Mouse (Mus musculus): ENCODE results near the gene Mrgpra4.

Mrgpra4 gene

GRCm38 (mm10) chr7:47981995-47982394 is at the start of gene Mrgpra4:
TSS of gene Mrgpra4 (minus strand) at chr7:47982095.
- in situ Hi-C loops (cut with MboI; ENCODE audit: low sequenced_read_pairs) = no loop called here

- in situ Hi-C loops (cut with MboI; ENCODE audit: low sequenced_read_pairs) = no loop called here
Observed at GRCm38 (mm10) chr7:48027497-48027896, 45.6 kb upstream of the Mrgpra4 start, which contains the start of gene Mrgprx1. TSS of gene Mrgprx1 (minus strand) at chr7:48027597.

GRCm38 (mm10) chr7:48017874-48018273 is 36.0 kb upstream of the Mrgpra4 start:
- in situ Hi-C loops (cut with MboI; ENCODE audit: low sequenced_read_pairs) = no loop called here

GRCm38 (mm10) chr7:47995689-47996088 is 13.8 kb upstream of the Mrgpra4 start:
- in situ Hi-C loops (cut with MboI; ENCODE audit: low sequenced_read_pairs) = no loop called here

- in situ Hi-C loops (cut with MboI; ENCODE audit: low sequenced_read_pairs) = no loop called here
Observed at GRCm38 (mm10) chr7:47986752-47987151, 4.9 kb upstream of the Mrgpra4 start.

Data from CH12F3 (cell line).